Mouse (Mus musculus) CD4-positive, CD25-positive, alpha-beta regulatory T cell, adult 9 weeks (primary cell): Measurements from ENCODE around the gene Gm21961. TPM values are rescaled to one million over a fixed set of nuclear protein-coding genes. Genes with fewer than 3 reads are reported as not detected.

Experiments
- polyA plus RNA-seq: library from polyadenylated mRNA; unstranded; fragments of 100-300 nt; shearing (Covaris generic); gene quantifications from one replicate; pipeline ENCODE4 v1.2.1, GENCODE M21; 2017

Gm21961 gene
- not detected for polyA plus RNA-seq

GRCm38 (mm10) chr15:65014804-65015203, at the start of gene Gm21961:
Gene Gm21961, minus strand, starts transcription at chr15:65014904.

Other genes starting within 250 kb of the Gm21961 start
- gene Gm21798, start 197.2 kb downstream of the Gm21961 start, polyA plus RNA-seq: not detected